Mouse (Mus musculus): ENCODE results near the gene Alkbh2.

Gene Alkbh2

GRCm38 (mm10) chr5:114100390-114101099, 27.5 kb downstream of the Alkbh2 start:
- no peak for DNase-seq (ENCODE audit: low spot score)

GRCm38 (mm10) chr5:114099709-114100389, 28.2 kb downstream of the Alkbh2 start:
- peak; percentile 90 for DNase-seq (ENCODE audit: low spot score)

DNA sequence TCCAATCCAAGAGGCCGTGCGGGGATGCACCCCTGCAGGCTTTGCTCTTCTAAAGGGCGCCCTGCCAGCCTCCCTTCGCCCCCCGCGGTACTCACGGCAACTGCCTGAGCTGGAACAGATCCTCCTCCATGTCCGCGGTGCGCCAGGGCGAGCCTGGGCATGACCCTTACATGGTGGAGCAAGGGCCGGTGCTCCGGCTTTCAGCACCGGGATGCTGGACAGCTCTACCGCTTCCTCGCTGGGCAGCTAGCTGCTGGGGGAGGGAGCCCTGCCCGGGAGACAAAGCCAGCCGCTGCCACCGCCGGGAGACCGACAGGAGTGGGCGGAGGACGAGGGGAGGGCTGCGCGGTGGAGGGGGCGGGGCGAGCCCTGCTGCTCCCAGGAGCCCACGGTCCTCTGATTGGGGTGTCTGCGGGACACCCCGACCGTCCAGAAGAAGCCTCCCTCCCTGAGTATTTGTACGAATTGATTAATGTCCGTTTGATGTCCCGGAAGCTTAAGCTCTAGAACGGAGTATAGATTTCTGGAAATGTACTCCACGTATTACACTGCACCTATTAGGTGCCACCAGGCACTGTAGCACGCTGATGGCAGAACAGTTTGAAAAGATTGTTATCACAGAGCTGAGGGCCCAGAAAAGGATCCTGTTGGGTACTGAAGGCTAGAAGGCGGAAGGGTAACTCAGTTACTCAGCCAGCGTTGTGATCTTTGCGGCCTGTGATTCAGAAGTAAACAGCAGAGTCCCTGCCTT, 36.8 kb downstream of the Alkbh2 start, which contains the start of gene Svop:
Svop (minus strand) TSS at position 514 of the 751 bp plus-strand sequence.
- peak; percentile 76 for DNase-seq (ENCODE audit: low spot score)

DNA sequence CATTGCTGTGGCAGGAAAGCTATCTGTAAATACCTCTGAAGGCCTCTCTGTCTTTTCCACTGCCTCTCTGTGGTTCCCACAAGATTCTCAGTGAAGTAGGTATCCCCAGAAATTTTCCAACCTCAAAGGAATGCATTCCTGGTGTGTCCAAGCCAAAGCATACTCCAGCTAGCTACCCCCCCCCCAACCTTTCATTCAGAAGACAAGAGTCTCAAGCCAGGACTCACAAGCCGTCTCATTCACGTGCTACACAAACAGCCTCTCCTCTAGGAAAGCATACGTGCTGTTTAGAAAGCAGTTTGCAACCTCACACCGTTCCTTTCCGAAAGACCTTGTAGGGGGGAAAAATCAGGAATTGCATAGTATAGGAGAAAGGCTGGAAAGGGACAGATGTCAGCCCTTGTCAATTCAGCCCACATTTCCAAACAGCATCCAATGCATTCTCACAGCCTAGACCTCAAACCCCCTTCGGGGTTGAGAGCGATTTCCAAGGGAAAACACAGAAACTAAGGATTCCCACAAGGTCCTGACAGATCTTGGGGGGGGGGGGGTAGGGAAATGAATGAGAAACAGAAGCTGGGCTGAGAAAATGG, 37.5 kb downstream of the Alkbh2 start:
- no peak for DNase-seq (ENCODE audit: low spot score)

GRCm38 (mm10) chr5:114087875-114088480, 40.0 kb downstream of the Alkbh2 start:
- no peak for DNase-seq (ENCODE audit: low spot score)

GRCm38 (mm10) chr5:114085501-114085900, 42.5 kb downstream of the Alkbh2 start:
- DNase-seq (ENCODE audit: low spot score): no peak

- DNase-seq (ENCODE audit: low spot score): no peak
These were observed 51.0 kb downstream of the Alkbh2 start for GRCm38 (mm10) chr5:114077009-114077408.
